Mouse (Mus musculus): ENCODE measurements at regions not wholly inside any gene's neighbourhood (a gene's known extent, or its start where the extent isn't known, plus 50 kb on each side); places are given as distances from the start of the nearest gene placed in this dataset.

- TF ChIP-seq POLR2AphosphoS2 (IDR thresholded peaks at IDR 0.05; ENCODE audit: low read depth, low read length) = no peak
- no peak for TF ChIP-seq CTCF (conservative IDR thresholded peaks at IDR 0.05 in 1 of 2, IDR thresholded peaks at IDR 0.05 in 1 of 2; ENCODE audit: low read depth in 2 of 2, low read length in 2 of 2)
- TF ChIP-seq ZNF384 (IDR thresholded peaks at IDR 0.05; ENCODE audit: low read depth, low read length) = no peak
- no peak for TF ChIP-seq HCFC1 (IDR thresholded peaks at IDR 0.05; ENCODE audit: low read depth, low read length)
- no peak for TF ChIP-seq SIN3A (IDR thresholded peaks at IDR 0.05; ENCODE audit: low read length)
- TF ChIP-seq POLR2A (IDR thresholded peaks at IDR 0.05; ENCODE audit: low read depth, low read length) = no peak
- no peak for TF ChIP-seq UBTF (IDR thresholded peaks at IDR 0.05; ENCODE audit: low read depth, low read length)
- no peak for TF ChIP-seq RCOR1 (conservative IDR thresholded peaks at IDR 0.05; ENCODE audit: low read depth, low read length)
- no peak for TF ChIP-seq KAT2A (IDR thresholded peaks at IDR 0.05; ENCODE audit: insufficient replicate concordance, low read length)
These were observed 186.7 kb downstream of the Dyrk2 start for GRCm38 (mm10) chr10:118683356-118683755.
